Mouse (Mus musculus): ENCODE measurements around the gene Ahsa2. TPM values are rescaled to one million over a fixed set of nuclear protein-coding genes. Genes with fewer than 3 reads are reported as not detected.
"Not testable (repeated sequence)": the region's sequence is repeated elsewhere in the genome, so short reads cannot be mapped to it uniquely, and the experiment has no call there.

Gene Ahsa2
- polyA plus RNA-seq, 1 experiment from 2014 or later, result 81.7 TPM

GRCm38 (mm10) chr11:23489955-23490354 lies 7.9 kb downstream of the Ahsa2 start:
- Histone ChIP-seq H3K4me1 (no peaks in the 10 kb centered on the region), H3K9me3 (no peaks in the 10 kb centered on the region), H3K4me3 (no peak overlapping the region), H3K27me3 (no peaks in the 10 kb centered on the region), H3K36me3 (peaks cover 86% of the 10 kb centered on the region), H3K9ac (no peak overlapping the region), H3K27ac (no peak overlapping the region), H3K4me2 (no peak overlapping the region)
- ATAC-seq (ENCODE audit: insufficient number of reproducible peaks, low FRiP score, low TSS enrichment, low read depth), result no peak
- 91% methylated on average over 1 of the region's 1 CpGs for WGBS

- not testable (repeated sequence) for H3K9me3 ChIP-seq; H3K27ac ChIP-seq; H3K4me2 ChIP-seq; H3K9ac ChIP-seq; H3K27me3 ChIP-seq; H3K4me1 ChIP-seq; H3K4me3 ChIP-seq; ATAC-seq (ENCODE audit: insufficient number of reproducible peaks, low FRiP score, low TSS enrichment, low read depth)
- WGBS, result 98% methylated on average over 2 of the region's 2 CpGs
- H3K36me3 ChIP-seq, result peaks cover 31% of the 10 kb centered on the region
These were observed 32.0 kb downstream of the Ahsa2 start for GRCm38 (mm10) chr11:23465862-23466261.

Small RNAs within 50 kb of the gene (microRNA-seq; reads per million reads assigned to microRNA genes)
- not detected for gene Gm47279

Other genes starting within 250 kb of the Ahsa2 start
- gene Xpo1, start 242.0 kb downstream of the Ahsa2 start, polyA plus RNA-seq (2015; fragmentation: Nextera tagmentation; extraction: Ambion mirVana), result 70.7 and 78.0 TPM in 2 replicates
- 21.0 and 24.9 TPM in 2 replicates for gene Usp34, start 191.1 kb downstream of the Ahsa2 start, polyA plus RNA-seq (2015; fragmentation: Nextera tagmentation; extraction: Ambion mirVana)
- gene 1700093K21Rik, start 23.1 kb upstream of the Ahsa2 start, polyA plus RNA-seq (2015; fragmentation: Nextera tagmentation; extraction: Ambion mirVana), result not detected in 2 replicates
- gene 0610010F05Rik, start 135.6 kb upstream of the Ahsa2 start, polyA plus RNA-seq (2015; fragmentation: Nextera tagmentation; extraction: Ambion mirVana), result 19.4 and 19.7 TPM in 2 replicates
- 23.8 and 23.9 TPM in 2 replicates for gene Pus10, start 167.6 kb upstream of the Ahsa2 start, polyA plus RNA-seq (2015; fragmentation: Nextera tagmentation; extraction: Ambion mirVana)
- gene Pex13, start 167.9 kb upstream of the Ahsa2 start, polyA plus RNA-seq (2015; fragmentation: Nextera tagmentation; extraction: Ambion mirVana), result 33.4 and 35.5 TPM in 2 replicates

Measured in limb, embryonic 15.5 days (tissue).